Comparison of ENCODE assay signal across 9 mouse cellular contexts in the genomic region with DNA sequence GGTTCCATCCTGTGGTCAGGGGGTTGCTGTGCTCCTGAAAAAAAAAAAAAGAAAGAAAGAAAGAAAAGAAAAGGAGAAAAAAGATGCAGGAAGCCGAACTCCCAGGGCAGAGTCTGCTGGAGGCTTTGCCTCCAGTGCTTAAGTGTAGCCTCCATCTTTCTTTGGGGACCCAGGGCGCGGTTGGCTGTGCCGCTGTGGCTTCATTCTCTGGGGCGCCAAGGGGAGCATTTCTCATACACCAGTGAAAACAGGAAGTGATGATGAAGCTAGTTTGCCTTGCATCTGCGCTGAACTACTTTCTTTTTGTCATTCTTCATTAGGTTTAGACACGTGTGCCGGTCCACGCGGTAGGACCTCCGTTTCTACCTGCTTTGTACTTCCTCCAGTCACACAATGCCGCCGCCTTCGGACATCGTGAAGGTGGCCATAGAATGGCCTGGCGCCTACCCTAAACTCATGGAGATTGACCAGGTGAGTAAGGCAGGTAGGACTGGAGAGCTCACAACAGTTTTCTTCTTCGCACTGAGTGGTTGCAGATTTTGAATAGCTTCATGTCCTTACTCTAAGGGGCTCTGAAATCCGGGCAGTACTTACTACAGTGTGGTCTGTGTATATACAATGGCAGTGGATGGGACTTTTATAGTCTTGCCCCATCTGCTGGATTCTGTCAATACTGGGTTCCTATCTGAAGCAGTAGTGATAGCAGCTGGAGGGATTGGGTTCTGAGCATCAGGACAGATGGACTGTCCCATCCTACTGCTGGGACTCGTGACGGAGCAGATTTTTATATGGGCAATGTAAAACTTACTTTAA.
DNase-seq lines count a peak whose midpoint lies in the region; ATAC-seq lines count a peak whose summit lies in the region.
"Had no signal": no experiment of that assay in that cellular context is flagged by ENCODE, and none has a peak within 500 bp of the region (broad histone marks: within the 10 kb centered on the region; RNA-seq: fewer than 3 reads in every experiment).

No protein-coding gene starts in this region.

- no peaks in the 10 kb centered on the region for H3K9me3 ChIP-seq in liver, embryonic 13.5 days (replicated peaks)
- no peaks in the 10 kb centered on the region for H3K9me3 ChIP-seq in forebrain, embryonic 13.5 days (replicated peaks)
- H3K9me3 ChIP-seq: midbrain, embryonic 15.5 days had no signal

- peak overlapping the region; percentile 31; the same call in 1 of the 2 replicates for H3K27ac ChIP-seq in liver, embryonic 13.5 days
- H3K27ac ChIP-seq in forebrain, embryonic 13.5 days, result no peak overlapping the region; the same call in 1 of the 2 replicates
- H3K27ac ChIP-seq: midbrain, embryonic 15.5 days had no signal

- peaks cover 48% of the 10 kb centered on the region for H3K27me3 ChIP-seq in liver, embryonic 13.5 days
- no peaks in the 10 kb centered on the region for H3K27me3 ChIP-seq in forebrain, embryonic 13.5 days
- H3K27me3 ChIP-seq: midbrain, embryonic 15.5 days had no signal

- peak overlapping the region; percentile 63 for H3K4me2 ChIP-seq in liver, embryonic 13.5 days
- no peak overlapping the region for H3K4me2 ChIP-seq in forebrain, embryonic 13.5 days
- H3K4me2 ChIP-seq: midbrain, embryonic 15.5 days had no signal

- peak; percentile 42 for ATAC-seq in liver, embryonic 13.5 days (ENCODE audit: low read depth)
- no peak for ATAC-seq in forebrain, embryonic 13.5 days

- no peaks in the 10 kb centered on the region for H3K36me3 ChIP-seq in liver, embryonic 13.5 days
- no peaks in the 10 kb centered on the region for H3K36me3 ChIP-seq in forebrain, embryonic 13.5 days (ENCODE audit: poor library complexity, severe bottlenecking)
- H3K36me3 ChIP-seq: midbrain, embryonic 15.5 days had no signal

- peak; percentile 12 for DNase-seq in adrenal gland, adult 2 months
- no peak for DNase-seq in adrenal gland, adult (ENCODE audit: inconsistent age in 2 of 2, low spot score in 1 of 2)
- DNase-seq in ZHBTc4 (ENCODE audit: low read depth, low spot score), result peak; percentile 9
- DNase-seq in liver, embryonic 13.5 days, result no peak
- DNase-seq in spleen, adult 12 weeks (ENCODE audit: low spot score), result peak; percentile 33
- no peak for DNase-seq in right cerebral cortex, postnatal 4 days
- no peak for DNase-seq in gastrocnemius, adult 18-20 months (ENCODE audit: low spot score)

- peak overlapping the region; percentile 45 for H3K4me3 ChIP-seq in liver, embryonic 13.5 days (replicated peaks)
- H3K4me3 ChIP-seq in forebrain, embryonic 13.5 days, result no peak overlapping the region
- H3K4me3 ChIP-seq: midbrain, embryonic 15.5 days had no signal

- peak overlapping the region; percentile 37 for H3K9ac ChIP-seq in liver, embryonic 13.5 days
- no peak overlapping the region for H3K9ac ChIP-seq in forebrain, embryonic 13.5 days
- H3K9ac ChIP-seq: midbrain, embryonic 15.5 days had no signal

- H3K4me1 ChIP-seq in liver, embryonic 13.5 days (replicated peaks), result peaks cover 60% of the 10 kb centered on the region
- peaks cover 31% of the 10 kb centered on the region for H3K4me1 ChIP-seq in forebrain, embryonic 13.5 days

- 27% methylated on average over 20 of the region's 20 CpGs for WGBS in liver, embryonic 13.5 days (ENCODE audit: insufficient replicate concordance)
- 94% methylated on average over 20 of the region's 20 CpGs for WGBS in forebrain, embryonic 13.5 days

Comparison
In these comparisons a context has a peak if more than half of its experiments do, and no peak if none do; other contexts are left out.
1. DNase-seq: peak in adrenal gland, adult 2 months (single experiment), ZHBTc4 (single experiment) and spleen, adult 12 weeks (single experiment); none in adrenal gland, adult (0 of 2), liver, embryonic 13.5 days (single experiment), right cerebral cortex, postnatal 4 days (single experiment) and gastrocnemius, adult 18-20 months (single experiment).